Mouse (Mus musculus) embryo, embryonic 9.5 days (tissue): ENCODE data around the gene Actg1.
A peak's percentile ranks its signal among the peaks of the same experiment; 100 is the strongest.

Source experiments
- DNase-seq: peaks from one replicate; pipeline ENCODE4 v3.0.0-alpha.2; 2017; ENCODE audit errors: extremely low spot score

Actg1 gene

GRCm38 (mm10) chr11:120310813-120311312 is 37.5 kb downstream of the Actg1 start:
- peak; percentile 95 for DNase-seq

- no peak for DNase-seq
Observed at GRCm38 (mm10) chr11:120308441-120309320, 39.7 kb downstream of the Actg1 start.

GRCm38 (mm10) chr11:120307566-120308430 is 40.5 kb downstream of the Actg1 start:
- peak; percentile 97 for DNase-seq

- peak; percentile 45 for DNase-seq
Observed at GRCm38 (mm10) chr11:120307132-120307413, 41.3 kb downstream of the Actg1 start.

- DNase-seq = no peak
Observed at GRCm38 (mm10) chr11:120306366-120307131, 41.8 kb downstream of the Actg1 start.

- no peak for DNase-seq
Observed at GRCm38 (mm10) chr11:120305535-120306365, 42.6 kb downstream of the Actg1 start.

- DNase-seq = peak; percentile 100
Observed at GRCm38 (mm10) chr11:120304886-120305534, 43.3 kb downstream of the Actg1 start.

GRCm38 (mm10) chr11:120304350-120304694 is 44.0 kb downstream of the Actg1 start:
- DNase-seq = no peak

GRCm38 (mm10) chr11:120303559-120304349 is 44.6 kb downstream of the Actg1 start:
- DNase-seq = no peak

GRCm38 (mm10) chr11:120303119-120303518 is 45.2 kb downstream of the Actg1 start:
- no peak for DNase-seq

- no peak for DNase-seq
Observed at GRCm38 (mm10) chr11:120299484-120299883, 48.9 kb downstream of the Actg1 start.

GRCm38 (mm10) chr11:120298441-120299141 is 49.8 kb downstream of the Actg1 start:
- DNase-seq = no peak

- no peak for DNase-seq
Observed at GRCm38 (mm10) chr11:120297767-120298166, 50.6 kb downstream of the Actg1 start.

GRCm38 (mm10) chr11:120296305-120297144 is 51.8 kb downstream of the Actg1 start:
- DNase-seq = no peak
